Mouse (Mus musculus): ENCODE data around the gene Smpd4.
A peak's percentile ranks its signal among the peaks of the same experiment; 100 is the strongest.

DNA sequence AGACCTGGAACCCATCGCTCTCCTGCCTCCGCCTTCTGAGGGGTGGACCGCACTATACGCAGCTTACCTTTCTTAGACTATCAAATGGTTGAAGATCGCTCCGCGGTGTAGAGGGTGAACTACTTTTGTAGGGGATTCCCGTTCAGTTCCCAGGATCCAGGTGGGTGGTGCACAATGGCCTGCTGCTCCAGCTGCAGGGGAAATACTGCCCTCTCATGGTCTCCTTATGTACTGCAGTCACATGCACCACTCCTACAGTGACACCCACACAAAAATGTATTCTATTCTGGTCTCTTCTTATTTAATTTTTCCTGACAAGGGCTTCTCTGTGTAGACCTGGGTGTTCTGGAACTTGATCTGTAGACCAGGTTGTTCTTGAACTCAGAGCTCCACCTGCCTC is 36.1 kb upstream of the Smpd4 start, which contains the start of gene Slc7a4:
- TF ChIP-seq POLR2A (IDR thresholded peaks at IDR 0.05; ENCODE audit: insufficient read depth, low read depth, low read length) (no peak), CTCF (IDR thresholded peaks at IDR 0.05) (peak; percentile 55)
